Mouse (Mus musculus) kidney, postnatal 25 days (tissue): ENCODE measurements around the gene Fam208b.

Experiments used
- DNase-seq, 2 experiments: peaks; one replicate each; pipeline ENCODE4 v3.0.0; 2021; ENCODE audit warnings: mixed read lengths in 2 of 2

Fam208b gene

DNA sequence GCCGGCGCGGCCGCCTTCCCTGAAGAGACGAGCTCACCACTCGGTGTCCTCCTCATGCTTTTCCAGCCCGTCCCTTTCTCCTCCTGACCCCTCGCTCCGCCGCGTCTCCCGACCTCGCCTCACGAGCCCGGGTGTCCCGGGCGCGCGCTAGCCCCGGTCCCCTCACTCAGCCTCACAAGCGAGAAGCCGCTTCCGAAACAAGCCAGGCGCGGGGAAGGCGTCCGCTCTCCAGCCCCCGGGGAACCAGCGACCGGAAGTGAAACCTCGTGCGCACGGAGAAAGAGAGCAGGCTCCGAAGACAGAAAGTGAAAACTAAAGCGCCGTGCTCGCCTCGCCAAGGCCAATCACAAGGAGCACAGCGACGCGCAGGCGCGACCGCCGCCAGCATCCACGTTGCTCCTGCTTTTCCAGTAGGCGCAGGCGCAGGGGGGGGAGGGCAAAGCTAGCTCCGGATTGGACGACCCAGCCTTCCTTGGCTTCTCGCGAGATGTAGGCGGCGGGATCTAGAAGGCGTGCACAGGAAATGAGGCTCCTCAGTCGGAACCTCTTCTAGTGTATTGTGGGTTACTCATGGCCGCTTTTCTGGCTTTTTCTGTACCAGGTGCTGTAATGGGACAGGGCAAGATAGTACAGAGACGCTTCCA lies at the start of gene Fam208b:
Gene Fam208b, minus strand, starts transcription at position 314 of the 644 bp plus-strand sequence.
- DNase-seq = peak; percentile 99 to 100

DNA sequence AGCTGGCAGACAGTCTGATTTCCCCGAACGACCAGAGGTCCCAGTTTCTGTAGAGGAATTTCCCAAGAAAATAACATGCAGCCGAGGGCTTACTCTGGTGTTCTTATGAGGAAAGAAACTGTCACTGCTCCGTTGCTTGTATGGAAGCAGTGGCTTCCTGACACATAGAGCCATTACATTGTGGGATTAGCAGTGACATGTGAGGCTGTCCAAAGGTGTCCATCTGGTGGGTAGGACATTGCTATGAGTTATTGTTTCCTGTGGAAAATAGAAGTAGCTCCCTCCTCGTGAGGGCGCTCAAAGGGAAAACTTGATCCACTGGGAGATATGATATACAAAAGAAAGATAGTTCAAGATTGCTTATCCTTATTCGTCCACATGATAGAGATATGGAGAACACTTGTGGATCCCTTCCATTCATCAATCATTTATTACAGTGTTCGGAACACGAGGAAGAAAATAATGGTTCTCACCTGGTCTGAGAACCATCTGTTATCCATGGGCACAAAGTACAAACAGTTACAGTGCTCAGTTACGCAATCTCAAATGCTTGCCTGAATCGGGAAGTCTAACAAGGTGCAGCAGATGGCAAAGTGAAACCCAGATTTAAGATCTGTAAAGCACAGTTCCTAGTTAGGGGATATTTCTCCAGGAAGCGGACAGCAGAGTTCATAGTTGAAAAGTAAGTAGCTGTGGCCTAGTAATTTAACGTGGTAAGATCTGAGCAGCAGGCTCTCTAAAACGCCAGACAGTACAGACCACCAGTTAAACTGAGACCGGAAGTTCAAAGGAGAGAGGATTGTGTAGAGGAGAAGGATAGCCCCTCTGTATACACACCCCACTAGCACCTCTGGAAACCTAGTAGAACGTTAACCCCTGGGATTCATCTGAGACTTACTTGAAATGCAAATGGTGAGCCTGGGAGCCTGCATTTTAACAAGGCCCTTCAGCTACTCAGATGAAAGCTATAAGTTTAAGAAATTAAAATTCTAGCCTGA lies 48.6 kb upstream of the Fam208b start:
- no peak for DNase-seq

DNA sequence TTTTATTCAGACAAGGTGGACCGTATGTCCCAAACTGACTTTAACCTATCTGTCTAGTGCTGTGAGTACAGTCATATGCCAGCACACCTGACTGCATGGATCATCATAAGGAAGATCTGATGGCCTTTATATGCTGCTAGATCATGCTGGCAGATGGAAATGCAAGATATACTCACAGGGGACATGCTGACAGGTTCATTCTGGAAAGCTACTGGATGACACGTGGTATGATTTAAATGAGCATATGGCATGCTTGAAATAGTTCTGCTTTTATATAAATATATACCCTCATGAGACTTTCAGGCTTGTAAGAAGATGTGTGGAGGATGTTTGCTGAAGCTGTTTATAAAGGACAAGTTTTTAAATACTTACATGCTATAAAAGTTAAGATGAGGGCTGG lies 43.5 kb upstream of the Fam208b start:
- DNase-seq = no peak

DNA sequence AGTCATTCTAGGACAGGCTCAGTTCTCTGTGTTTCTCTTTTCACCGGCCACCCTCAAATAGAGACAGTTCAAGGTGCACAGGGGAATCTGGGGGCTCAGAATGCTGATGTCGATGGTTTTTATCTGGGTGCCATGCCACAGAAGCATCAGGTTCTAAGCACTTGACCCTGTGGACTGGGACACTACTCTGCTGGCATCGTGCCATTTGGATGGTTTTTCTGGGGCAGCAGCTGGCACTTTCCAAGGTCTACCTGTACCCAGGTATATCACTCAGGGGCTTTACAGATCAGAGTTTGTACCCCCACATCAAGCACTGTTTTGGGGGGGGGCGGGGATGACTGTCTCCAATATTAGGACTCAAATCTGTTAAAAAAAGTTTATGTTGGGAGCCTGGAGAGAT lies 39.7 kb upstream of the Fam208b start:
- peak; percentile 67 to 69 for DNase-seq

DNA sequence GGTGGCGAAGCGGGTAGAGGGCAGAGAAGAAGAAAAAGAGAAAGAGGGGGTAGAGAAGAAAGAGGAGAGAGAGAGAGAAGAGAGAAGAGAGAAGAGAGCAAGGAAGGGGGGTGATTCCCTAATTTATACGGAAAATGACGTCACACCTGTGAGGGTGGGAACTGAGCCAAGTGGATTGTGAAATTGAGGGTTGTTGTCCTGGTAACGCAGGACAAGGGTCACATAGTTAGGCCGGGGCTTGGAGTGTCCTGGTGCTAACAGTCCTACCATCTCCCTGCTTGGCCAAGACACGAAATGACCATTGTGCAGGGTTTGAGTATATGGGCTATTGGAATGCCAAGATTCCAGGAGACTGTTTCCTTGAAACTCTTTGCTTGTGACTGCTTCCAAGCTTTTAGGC lies 35.7 kb upstream of the Fam208b start:
- DNase-seq = peak; percentile 79 to 85

DNA sequence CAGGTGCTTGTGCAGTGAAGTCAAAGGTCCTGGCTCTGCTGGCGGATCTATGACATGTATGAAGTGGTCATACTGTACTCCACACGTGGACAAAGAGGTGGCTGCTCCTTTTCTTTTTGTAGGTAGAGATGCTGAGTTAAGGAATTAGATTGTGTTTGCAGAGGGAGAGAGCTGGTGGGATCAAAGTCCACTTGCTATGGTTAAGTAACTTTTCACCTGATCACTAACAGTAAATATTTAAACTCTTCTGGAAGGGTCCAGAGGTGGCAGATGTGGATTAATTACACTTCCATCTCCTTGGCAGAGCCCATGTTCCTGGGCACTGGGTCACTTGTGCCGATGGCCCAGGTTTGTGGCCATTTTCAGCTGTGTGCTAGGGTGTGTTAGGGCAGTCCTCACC lies 35.0 kb upstream of the Fam208b start:
- DNase-seq = peak; percentile 47 to 77

DNA sequence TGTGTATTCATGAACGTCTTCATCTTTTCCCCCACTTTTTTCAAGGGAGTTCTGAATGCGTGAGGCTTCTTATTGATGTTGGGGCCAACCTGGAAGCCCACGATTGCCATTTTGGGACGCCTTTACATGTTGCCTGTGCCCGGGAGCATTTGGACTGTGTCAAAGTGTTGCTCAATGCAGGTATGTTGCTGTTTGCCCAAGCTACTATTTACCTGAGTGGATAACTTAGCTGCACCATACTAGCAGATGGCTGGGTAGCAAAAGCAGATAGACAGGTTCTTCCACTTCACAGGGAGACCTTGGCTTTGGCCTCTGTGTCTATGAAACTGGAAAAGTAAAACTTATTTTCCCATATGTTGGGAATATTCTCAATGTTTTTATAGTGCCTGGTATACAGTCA lies 34.0 kb upstream of the Fam208b start:
- no peak for DNase-seq

DNA sequence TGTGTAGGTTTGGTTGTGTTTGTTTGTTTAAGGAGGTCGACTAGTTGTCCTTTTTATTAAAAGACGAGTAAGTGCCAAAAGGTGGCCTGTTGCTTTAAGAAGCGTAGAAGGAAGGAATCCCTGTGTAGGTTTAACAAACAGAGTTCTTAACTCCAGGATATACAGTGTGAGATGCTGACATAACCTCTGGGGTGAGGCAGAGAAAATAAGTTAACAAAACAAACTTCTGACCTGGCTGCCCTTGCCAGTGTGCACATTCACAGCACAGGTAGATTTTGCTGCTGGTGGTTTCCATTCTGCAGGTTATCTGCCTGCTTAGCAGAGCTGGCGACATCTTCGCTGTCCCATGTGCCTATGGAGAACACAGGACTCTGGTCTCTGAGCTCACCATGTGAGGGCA lies 31.6 kb upstream of the Fam208b start:
- DNase-seq = no peak

DNA sequence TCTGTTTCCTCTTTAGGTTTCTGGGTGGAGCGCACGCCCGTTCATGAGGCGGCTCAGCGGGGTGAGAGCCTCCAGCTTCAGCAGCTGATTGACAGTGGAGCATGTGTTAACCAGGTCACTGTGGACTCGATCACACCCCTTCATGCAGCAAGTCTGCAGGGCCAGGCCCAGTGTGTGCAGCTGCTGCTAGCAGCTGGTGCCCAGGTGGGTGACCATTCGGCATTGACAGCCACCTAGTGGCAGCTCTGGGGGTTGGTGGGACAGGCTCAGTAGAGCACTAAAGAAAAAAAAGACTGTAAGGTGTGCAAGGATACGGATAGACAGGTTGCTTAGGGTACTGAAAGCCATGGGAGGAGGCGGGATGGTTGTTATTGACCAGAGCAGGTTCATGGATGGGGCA lies 31.1 kb upstream of the Fam208b start:
- DNase-seq = peak; percentile 65 to 72

DNA sequence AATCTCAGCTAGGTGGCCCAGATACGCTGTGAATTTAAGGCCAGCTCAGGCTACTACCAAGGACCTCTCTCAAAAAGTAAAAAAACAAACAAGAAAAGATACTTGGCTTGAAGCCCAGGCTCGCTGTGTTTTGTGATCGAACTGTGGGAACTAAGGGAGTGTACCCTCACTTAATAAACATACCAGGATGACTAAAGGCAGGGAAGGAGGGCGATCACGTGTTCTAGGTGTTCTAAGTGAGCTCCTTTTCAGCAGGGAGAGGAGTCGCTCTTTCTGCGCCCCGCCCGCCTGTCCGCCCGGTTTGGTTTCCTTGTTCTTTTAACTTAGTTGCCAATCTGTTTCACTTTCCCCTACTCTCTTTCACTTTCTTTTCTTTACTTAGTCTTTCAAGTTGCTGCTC lies 25.9 kb upstream of the Fam208b start:
- DNase-seq = peak; percentile 30 to 44

DNA sequence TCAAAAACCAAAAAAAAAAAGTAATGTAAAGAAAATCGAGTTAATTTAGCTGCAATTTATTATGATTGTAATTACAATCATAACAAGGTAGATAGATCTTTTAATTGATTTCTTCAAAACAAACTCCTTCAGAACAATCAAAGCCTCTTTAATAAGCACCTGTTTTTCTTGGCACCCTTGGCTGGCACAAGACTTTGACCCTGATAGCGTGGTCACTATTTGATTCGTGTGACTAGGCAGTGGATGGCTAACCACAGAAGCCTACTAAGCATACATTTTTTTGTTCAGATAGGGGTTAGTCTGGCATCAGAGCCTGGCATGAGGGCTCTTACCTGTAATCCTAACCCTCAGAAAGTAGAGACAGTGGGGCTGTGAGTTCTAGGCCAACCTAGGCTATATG lies 24.2 kb upstream of the Fam208b start:
- peak; percentile 52 to 63 for DNase-seq

DNA sequence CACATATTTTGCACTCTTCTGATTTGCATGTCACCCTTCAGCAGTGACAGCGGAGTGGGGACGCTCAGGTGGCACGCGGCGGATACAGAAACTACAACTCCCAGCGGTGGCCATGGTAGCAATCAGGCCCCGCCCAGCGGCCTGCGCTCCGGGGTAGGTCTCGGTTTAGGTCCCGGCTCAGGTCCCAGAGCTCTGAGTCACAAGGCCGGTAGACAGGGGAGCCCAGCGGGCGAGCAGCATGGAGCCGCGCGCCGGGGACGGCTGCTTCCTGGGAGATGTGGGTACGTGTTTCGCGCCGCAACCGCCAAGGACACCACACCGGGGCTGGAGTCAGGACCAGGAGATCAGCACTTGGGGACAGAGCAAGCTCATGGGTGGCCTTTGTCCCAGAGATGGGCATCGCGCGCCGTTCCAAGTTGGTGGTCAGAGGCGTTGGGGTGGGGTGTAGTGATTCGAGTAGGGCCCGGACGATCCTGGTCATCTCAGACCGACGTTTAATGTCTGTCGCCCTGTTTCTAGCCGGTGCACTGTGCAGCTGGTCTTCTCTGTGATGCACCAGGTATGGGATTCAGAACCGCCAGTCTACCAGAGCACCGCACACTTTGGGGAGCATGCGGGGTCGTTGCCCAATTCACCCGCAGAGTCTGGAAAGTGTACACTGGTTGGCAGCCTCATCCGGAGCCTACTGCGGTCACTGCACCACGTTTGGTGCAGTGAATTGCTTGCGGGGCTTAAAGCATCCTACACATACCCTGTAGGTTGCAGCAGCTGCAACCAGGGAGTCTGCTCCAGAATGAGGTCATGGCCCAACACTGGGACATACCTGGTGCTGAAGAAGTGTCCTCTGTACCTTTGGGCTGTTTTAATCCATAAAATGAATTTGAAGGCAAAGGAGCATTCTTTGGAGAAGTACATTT lies 23.2 kb upstream of the Fam208b start, which contains the start of gene Asb13:
Gene Asb13, plus strand, starts transcription at position 138 of the 917 bp plus-strand sequence.
- DNase-seq = peak; percentile 88 to 94

DNA sequence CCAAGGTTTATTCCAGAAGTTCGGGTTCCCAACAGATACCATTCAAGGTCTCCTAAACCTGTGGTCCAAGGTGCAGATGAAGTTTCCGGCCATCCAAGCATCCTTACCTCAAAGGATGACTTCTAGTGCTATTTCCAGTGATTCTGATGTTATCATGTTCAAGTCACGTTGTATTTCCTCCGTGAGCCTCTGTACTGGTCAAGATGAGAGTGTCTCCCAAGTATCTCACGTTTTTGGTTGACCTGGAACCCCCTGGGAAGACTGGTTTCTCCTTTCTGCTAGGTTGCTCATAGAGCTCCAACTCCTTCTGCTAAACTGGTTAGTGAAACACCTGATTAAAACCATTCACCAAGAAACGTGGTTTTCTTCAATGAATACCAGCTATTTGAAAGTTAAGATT lies 22.2 kb upstream of the Fam208b start:
- DNase-seq = no peak

DNA sequence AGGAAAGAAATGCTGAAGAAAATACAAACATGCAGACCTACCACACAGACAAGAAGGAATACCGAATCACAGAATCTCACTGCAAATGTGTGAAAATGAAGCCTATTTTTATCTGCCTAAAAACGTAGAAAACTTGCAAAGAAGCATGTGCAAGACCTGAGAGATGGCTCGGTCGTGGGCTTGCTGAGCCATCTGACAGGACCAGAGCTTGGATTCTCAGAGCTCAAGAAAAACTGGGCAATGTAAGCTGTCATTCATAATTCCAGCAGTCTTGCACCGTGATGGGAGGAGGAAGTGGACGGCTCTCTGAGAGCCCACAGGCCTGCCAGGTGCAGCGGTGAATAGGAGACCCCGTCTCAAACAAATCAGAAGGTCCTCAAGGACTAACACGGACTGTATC lies 21.6 kb upstream of the Fam208b start:
- DNase-seq = no peak

DNA sequence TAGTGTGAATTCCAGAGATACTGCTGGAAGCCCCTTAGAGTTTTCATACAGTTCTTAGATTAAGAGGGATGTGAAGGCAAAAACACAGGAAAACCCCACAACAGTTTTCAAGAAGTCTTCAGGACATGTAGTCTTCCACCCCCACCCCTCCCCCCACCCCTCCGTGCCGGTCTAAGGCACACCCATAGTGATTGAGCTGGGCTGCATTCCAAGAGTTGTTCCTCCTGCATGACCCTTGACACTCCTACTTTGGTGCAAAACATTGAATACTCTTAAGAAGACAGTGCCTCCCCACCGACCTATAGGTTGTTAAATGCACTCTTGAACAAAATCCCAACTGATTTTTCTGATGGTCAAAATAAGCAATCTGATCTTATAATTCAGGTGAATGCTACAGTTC lies 17.2 kb upstream of the Fam208b start:
- peak; percentile 61 to 63 for DNase-seq

DNA sequence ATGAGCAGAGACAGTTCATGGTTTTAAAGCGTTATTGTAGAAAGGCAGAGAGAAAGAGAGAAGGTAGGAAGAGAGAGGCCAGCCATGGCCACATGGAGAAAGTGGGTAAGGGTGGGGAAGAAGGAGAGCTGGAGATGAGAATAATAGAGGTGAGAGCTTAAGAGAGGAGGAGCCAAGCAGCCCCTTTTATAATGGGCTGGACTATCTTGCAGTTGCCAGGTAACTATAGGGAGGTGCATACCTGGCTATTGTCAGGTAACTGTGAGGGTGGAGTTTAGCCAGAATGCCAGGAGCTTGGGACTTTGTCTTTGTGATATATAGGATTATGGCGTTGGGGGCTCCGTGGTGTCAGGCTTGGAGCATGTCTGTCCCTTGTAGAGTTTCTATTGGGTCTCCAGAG lies 16.2 kb upstream of the Fam208b start:
- no peak for DNase-seq

DNA sequence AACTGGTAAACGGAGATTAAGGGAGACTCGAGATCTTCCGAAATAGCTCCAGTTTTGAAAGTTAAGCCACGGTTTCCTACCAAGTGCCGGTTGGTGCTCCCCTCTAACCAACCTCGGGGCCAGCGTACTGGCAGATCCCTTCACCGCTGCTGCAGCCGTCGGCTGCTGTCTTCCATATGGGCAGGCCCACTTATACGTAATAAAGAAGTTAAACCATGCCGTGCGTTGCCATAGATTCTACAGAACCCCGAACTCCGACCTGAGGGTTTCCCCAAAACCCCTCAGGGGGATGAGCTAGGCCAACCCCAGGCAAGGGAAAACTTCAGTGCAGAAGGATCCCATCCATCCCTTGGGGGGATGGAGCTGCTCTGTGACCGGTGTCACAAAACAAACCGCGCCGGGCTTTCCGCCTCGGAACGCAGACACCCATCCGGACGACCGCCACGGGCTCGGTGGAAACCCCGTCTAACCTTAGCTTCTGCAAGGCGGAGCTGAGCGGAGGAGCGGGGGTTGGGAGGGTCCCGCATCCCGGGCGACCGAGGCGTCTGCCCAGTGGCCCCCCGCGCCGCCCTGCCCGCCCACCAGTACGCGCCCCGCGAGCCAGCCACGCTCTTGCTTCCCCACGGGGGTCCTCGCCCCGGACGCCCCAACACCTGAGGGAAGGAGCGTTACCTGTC lies 652 bp downstream of the Fam208b start:
- DNase-seq = peak; percentile 24 to 60

DNA sequence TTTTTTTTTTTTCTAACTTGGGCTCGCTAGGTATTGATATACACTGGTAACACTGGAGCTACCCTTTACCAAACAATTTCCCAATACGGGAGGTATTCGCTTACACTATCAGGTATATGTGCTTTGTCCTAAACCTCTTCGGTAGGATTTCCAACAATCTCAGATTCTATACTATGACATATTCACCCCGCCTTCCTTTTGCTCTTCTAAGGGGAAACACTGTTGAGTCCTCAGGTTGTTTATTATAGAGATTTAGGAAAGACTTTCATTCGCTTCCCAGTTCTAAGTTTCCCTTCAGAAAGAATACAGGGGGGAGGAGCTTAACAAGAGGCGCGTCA lies 1.2 kb downstream of the Fam208b start:
- DNase-seq = no peak

DNA sequence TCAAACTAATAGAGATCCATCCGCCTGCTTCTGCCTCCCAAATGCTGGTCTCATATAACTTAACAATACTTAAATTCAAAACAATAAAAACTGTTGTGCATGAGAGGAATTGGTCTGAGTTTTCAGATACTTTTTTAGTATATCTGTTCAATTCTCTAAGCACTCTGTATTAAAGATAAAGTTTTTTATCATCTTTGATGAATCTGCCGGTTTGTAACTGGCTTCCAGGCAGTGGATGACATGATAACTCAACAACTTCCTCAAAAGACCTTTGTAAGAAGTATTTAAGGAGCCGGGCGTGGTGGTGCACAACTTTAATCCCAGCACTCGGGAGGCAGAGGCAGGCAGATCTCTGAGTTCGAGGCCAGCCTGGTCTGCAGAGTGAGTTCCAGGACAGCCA lies 14.7 kb downstream of the Fam208b start:
- DNase-seq = no peak

DNA sequence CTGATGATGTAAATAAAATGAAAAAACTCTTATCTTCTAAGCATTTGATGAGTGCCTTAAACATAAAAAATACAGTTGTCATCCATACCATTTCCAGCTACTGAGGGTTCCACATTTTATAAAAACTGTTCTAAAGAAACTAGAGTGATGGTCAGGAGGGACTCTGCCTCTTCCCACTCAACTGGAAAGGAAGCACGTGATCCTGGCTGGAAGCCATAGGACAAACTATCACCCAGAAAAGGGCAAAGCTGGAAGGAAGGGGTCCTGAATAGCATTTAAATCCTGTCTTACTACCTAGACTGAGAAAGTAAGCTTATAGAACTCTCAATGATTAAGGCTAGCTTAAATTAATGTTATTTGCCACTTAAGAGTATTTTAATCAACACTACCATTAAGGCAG lies 16.6 kb downstream of the Fam208b start:
- peak; percentile 81 to 84 for DNase-seq

DNA sequence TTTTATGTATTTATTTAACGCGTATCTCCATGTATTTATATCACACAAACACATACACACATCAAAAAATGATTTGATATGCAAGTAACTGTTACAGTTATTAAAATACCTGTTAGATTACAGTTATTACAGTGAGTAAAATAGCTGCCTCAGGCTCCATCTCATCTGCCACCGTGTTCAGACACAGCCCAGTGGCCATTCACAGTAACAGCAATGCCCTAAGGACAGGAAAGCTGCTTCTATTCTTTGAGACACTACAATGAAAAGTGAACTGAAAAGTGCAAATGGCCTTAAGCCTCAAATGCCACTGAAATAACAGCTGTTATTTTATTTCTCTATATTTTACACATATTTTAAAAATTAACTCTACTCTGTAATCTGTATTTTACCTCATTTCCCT lies 20.1 kb downstream of the Fam208b start:
- DNase-seq = no peak

DNA sequence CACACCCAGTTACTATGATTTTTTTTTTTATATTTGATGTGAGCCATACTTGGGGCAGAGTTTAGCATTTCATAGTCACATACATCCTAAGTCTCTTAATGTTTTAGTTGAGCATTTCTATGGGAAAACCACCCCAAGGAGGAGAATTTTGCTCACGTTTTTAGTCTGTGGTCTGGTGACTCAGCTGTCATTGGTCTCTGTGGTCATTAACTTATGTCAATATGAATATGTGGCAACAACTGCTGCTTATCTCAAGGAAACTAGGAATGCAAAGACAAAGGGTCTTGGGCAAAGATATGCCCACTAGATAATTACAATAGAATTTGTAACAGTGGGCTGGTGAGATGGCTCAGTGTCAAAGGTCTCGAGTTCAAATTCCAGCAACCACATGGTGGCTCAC lies 47.0 kb downstream of the Fam208b start:
- DNase-seq = no peak
